Mouse (Mus musculus) C2C12 (cell line): ENCODE data around the gene Gpc5. TPM values are rescaled to one million over a fixed set of nuclear protein-coding genes. Genes with fewer than 3 reads are reported as not detected.

Experiments used
- H3K27me3 ChIP-seq: one replicate; pipeline ENCODE4 v1.6.1; 2011; ENCODE audit not compliant: control insufficient read depth, insufficient read depth, insufficient read length
- H3K36me3 ChIP-seq: one replicate; pipeline ENCODE4 v1.6.1; 2011; ENCODE audit not compliant: control insufficient read depth, insufficient read depth
- H3K4me3 ChIP-seq: one replicate; pipeline ENCODE4 v1.5.1; 2011; ENCODE audit warnings: mild to moderate bottlenecking, control low read depth; ENCODE audit not compliant: poor library complexity, insufficient read depth, severe bottlenecking
- H3K79me2 ChIP-seq: one replicate; pipeline ENCODE4 v1.6.1; 2011; ENCODE audit not compliant: control insufficient read depth, insufficient read depth
- H3K79me3 ChIP-seq: one replicate; pipeline ENCODE4 v1.6.1; 2011; ENCODE audit warnings: low read depth, control low read depth
- H3ac ChIP-seq: one replicate; pipeline ENCODE3; 2011; ENCODE audit warnings: low read depth; ENCODE audit not compliant: control insufficient read depth, insufficient read length
- CEBPB ChIP-seq: IDR thresholded peaks from one replicate; pipeline ENCODE4 v1.6.1; 2011; ENCODE audit warnings: low read depth, mild to moderate bottlenecking, control low read depth, moderate library complexity
- CTCF ChIP-seq: IDR thresholded peaks from one replicate; pipeline ENCODE4 v1.5.1; 2011; ENCODE audit not compliant: control insufficient read depth, insufficient read depth, insufficient read length
- FOSL1 ChIP-seq: IDR thresholded peaks from one replicate; pipeline ENCODE4 v1.8.0; 2011; ENCODE audit warnings: mild to moderate bottlenecking, low read length; ENCODE audit not compliant: poor library complexity, insufficient read depth, severe bottlenecking
- MAX ChIP-seq: IDR thresholded peaks from one replicate; pipeline ENCODE4 v1.6.1; 2011; ENCODE audit warnings: mild to moderate bottlenecking, control low read depth
- MYOD1 ChIP-seq: IDR thresholded peaks from one replicate; pipeline ENCODE4 v1.6.1; 2011; ENCODE audit warnings: low read depth; ENCODE audit not compliant: control insufficient read depth, insufficient read length
- MYOG ChIP-seq: IDR thresholded peaks from one replicate; pipeline ENCODE4 v1.6.1; 2011; ENCODE audit not compliant: control insufficient read depth, insufficient read length; ENCODE audit errors: extremely low read depth
- USF1 ChIP-seq: IDR thresholded peaks from one replicate; pipeline ENCODE4 v1.6.1; 2011; ENCODE audit warnings: low read depth, mild to moderate bottlenecking, control low read depth, moderate library complexity
- polyA plus RNA-seq: library from polyadenylated mRNA; unstranded; fragments of >200 nt; fragmentation: generic; extraction: Trizol; gene quantifications from one replicate; pipeline ENCODE4 v1.2.1, GENCODE M21; 2012; ENCODE audit warnings: missing spikeins

Gpc5 gene
- polyA plus RNA-seq, 1 experiment = not detected

DNA sequence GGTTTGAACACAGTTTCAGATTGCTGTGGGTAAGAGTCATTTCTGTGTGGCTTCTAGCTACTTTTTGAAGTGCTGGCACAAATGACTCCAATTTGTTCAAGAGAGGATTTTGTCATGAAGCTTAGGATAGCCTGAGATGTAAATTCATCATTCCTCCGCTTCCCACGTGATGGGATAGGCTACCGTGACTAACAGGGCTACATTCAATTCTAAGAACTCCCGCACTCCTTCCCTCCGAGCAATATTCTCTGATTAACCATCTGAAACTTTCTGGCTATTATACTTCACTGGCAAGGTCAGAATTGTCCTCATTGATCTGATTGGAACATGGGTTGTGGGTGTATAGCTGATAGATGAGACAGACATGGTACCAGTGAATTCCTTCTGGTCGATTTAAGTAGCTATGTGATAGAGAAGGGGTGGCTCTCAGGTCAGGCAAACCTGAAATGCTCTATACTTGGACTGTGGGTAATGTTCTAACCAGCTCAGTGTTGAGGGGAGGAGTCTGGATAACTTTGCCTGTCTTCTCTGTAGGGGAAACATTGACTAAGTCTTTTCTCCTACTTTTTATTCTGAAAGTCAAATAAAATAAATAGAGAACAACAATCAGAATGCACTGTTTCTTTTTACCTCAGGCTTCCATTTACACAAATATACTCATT lies 319.6 kb downstream of the Gpc5 start:
- Histone ChIP-seq H3K79me2 (no peaks in the 10 kb centered on the region), H3K36me3 (no peaks in the 10 kb centered on the region), H3K79me3 (no peaks in the 10 kb centered on the region), H3K4me3 (no peak overlapping the region), H3ac (no peak overlapping the region), H3K27me3 (no peaks in the 10 kb centered on the region)
- TF ChIP-seq MYOD1 (no peak), CTCF (no peak), FOSL1 (no peak), CEBPB (no peak), USF1 (no peak), MYOG (no peak), MAX (no peak)

DNA sequence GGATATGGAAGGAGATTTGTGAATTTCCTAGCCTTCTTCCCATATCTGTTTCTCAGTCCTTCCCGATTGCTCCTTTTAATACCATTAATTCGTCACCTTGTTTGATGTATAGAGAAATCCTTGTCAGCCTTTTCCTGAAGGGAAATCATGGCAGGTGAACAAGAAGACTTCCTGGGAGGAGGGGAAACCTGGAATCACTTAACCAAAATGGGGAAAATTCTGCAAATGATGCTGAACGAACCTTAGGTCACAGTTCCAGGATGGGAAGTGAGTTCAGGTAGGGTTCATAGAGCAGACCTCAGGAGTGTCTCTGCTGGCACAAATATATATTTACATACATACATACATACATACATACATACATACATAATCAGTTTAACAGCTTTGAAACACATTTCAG lies 320.8 kb downstream of the Gpc5 start:
- H3ac ChIP-seq = no peak overlapping the region
- no peaks in the 10 kb centered on the region for H3K36me3 ChIP-seq
- TF ChIP-seq MYOD1 (no peak), USF1 (no peak), FOSL1 (no peak), CEBPB (no peak), MAX (no peak), CTCF (no peak), MYOG (no peak)
- H3K79me2 ChIP-seq = no peaks in the 10 kb centered on the region
- no peaks in the 10 kb centered on the region for H3K27me3 ChIP-seq
- H3K79me3 ChIP-seq = no peaks in the 10 kb centered on the region
- H3K4me3 ChIP-seq = no peak overlapping the region

DNA sequence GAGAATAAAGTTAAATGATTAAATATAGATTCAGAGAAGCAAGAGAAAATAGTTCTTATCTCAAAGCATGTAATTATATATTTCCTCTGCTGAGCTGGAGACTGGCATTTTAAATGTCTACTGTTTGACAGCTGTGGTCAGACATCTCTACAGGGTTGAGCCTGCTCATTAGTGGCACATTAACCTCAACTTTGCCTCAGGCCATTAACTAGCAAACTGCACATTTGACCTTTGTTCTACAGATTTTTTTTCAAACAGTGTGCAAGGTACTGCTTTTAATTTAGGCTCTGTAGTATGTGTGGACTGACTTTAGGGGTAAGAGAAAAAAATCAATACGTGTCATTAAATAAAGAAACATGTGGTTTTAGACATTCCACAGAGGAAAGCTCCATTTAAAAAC lies 321.4 kb downstream of the Gpc5 start:
- Histone ChIP-seq H3K4me3 (no peak overlapping the region), H3ac (no peak overlapping the region), H3K36me3 (no peaks in the 10 kb centered on the region), H3K79me3 (no peaks in the 10 kb centered on the region), H3K27me3 (no peaks in the 10 kb centered on the region), H3K79me2 (no peaks in the 10 kb centered on the region)
- TF ChIP-seq MYOD1 (no peak), CTCF (no peak), FOSL1 (no peak), USF1 (no peak), MYOG (no peak), CEBPB (no peak), MAX (no peak)

DNA sequence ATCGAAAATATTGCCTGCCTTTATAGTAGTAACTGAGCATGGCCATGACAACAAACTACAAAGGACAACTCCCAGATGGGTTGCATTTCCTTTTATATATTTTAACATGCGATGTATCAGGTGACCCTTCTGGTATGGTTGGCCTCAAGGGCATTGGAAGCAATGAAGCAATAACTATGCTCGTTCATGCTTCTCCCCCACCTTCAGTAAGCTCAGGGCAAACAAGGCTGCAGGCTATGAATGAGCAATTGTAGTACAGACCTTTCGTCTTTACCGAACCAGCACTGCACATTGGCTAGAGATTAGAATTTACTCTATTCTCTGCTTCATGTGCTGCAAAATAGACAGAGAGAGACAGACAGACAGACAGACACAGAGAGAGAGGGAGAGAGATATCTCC lies 322.5 kb downstream of the Gpc5 start:
- no peaks in the 10 kb centered on the region for H3K36me3 ChIP-seq
- H3K79me3 ChIP-seq = no peaks in the 10 kb centered on the region
- no peaks in the 10 kb centered on the region for H3K27me3 ChIP-seq
- no peaks in the 10 kb centered on the region for H3K79me2 ChIP-seq
- H3K4me3 ChIP-seq = no peak overlapping the region
- TF ChIP-seq USF1 (no peak), CTCF (no peak), CEBPB (no peak), MAX (no peak), MYOD1 (no peak), MYOG (no peak), FOSL1 (no peak)
- H3ac ChIP-seq = no peak overlapping the region

DNA sequence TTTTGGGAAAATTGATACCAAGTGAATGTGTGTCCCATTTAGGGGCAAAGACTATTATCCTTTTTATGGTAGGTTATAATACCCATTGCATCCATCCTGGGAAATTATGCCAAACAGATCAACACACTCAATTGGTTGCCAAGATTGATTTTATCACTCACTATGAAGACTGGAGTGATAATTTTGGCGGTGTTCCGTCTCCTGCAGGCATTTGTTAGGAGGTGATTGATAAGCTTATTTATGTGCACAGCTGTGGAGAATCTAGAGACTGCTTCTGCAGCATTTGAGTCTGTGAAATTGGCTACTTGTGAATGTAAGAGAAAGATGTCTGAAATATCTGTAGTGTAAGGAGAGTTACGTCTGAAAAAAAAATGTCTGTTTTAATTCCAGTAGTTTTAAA lies 340.0 kb downstream of the Gpc5 start:
- TF ChIP-seq CEBPB (no peak), CTCF (no peak), USF1 (no peak), MYOG (no peak), MYOD1 (no peak), FOSL1 (no peak), MAX (no peak)
- Histone ChIP-seq H3K79me3 (no peaks in the 10 kb centered on the region), H3ac (no peak overlapping the region), H3K27me3 (no peaks in the 10 kb centered on the region), H3K79me2 (no peaks in the 10 kb centered on the region), H3K4me3 (no peak overlapping the region), H3K36me3 (no peaks in the 10 kb centered on the region)

DNA sequence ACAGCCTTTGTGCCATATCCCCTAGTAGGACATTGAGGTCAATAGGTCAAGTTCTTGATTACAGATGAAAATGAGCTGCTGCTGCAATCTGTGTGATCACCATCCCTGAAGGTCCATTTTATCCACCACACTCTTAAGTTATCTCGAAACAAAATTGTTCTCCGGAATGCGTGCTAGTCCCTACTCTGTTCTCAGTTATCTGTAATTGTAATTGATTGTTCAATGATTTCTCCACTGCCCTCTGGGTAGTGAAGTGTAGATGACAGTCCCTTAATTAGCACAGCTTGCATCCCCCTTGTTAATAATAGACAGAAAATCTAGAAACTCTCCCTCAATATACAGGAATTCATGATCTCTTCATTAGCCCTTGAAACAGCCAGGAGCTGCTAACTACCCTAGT lies 340.4 kb downstream of the Gpc5 start:
- Histone ChIP-seq H3K79me2 (no peaks in the 10 kb centered on the region), H3K27me3 (no peaks in the 10 kb centered on the region), H3K36me3 (no peaks in the 10 kb centered on the region), H3K4me3 (no peak overlapping the region), H3ac (no peak overlapping the region), H3K79me3 (no peaks in the 10 kb centered on the region)
- TF ChIP-seq MAX = no peak
- no peak for TF ChIP-seq CEBPB
- TF ChIP-seq CTCF = no peak
- no peak for TF ChIP-seq MYOD1
- no peak for TF ChIP-seq USF1
- no peak for TF ChIP-seq FOSL1
- TF ChIP-seq MYOG = no peak
